Mouse (Mus musculus): ENCODE data around the gene Nck2.
"Not testable (repeated sequence)": the region's sequence is repeated elsewhere in the genome, so short reads cannot be mapped to it uniquely, and the experiment has no call there.

Nck2 gene

DNA sequence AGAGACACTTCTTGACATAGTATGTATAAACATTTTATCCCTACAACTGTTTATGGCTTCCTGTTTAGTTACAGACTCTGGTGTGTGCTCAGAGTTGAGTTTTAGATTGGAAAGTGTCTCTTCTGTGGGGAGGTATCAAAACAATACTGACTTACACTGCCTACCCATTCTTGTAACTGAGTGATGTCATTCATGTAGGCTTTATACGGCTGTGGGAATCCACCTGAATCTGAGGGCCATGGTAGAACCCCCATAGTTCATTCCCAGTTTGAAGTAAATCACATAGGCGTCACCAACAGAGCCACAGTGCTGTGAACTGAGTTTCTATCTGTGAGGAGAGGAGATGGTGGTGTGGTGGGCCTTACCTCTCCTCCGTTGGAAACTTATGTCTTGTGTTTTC, 92.6 kb downstream of the Nck2 start:
- no peak for DNase-seq

DNA sequence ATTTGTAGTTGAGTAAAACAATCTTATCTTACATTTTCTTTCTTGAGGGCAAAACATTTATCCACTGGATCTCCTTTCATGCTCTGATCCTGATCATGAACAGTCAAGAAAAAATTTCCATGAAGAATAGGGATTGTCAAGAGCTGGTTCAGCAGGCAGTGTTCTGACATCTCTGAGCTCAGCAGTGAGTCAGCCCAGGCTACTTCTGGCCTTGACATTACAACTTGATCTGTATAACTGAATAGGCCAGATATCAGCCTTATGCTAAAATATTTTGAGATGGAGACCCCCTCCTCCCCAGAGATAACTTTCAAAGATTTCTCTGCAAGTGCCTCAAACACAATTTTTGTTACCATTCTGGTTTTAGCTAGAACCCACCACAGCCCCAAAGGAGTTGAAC, 93.1 kb downstream of the Nck2 start:
- no peak for DNase-seq

- no peak for DNase-seq
Measured at GRCm38 (mm10) chr1:43538716-43539115, 94.3 kb downstream of the Nck2 start.

- DNase-seq = no peak
Measured at GRCm38 (mm10) chr1:43539689-43540380, 95.5 kb downstream of the Nck2 start.

DNA sequence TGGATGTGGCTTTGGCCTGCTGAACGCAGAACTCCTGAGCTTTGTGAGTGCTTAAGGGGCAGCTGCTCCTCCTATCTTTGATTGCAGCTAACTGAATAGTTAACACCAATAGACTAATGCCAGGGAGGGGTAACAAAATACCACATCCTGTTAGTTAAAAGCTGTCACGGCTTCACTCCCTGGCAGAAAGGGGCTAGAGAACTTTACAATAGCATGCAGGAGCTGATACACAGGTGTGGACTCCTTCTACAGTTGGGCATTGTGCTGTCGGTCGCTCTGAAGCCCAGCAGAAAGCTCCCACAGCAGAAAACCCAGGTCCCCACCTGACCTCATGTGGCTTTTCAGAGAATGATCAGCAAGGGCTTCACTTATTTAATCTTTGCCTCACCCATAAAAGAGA, 98.0 kb downstream of the Nck2 start:
- no peak for DNase-seq

DNA sequence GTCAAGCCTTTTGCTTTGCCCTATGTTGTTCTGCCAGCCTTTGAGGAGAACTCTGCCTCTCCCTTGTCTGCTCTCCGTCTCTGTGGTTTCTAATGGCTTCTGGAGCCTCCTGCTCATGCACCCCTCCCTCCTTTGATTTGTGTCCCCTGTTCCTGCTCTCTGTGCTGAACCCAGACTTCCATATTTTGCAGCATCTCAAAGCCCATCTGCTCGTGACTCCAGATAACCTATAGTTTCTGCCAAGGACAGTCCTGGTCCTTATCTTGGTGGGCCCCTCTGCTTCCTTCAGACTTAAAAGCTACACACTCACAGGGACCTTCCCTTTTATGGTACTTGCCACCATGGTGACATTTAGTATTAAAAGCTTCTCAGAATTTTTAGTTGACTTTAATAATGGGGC, 103.3 kb downstream of the Nck2 start:
- no peak for DNase-seq

- DNase-seq = no peak
Measured at GRCm38 (mm10) chr1:43548749-43549148, 104.4 kb downstream of the Nck2 start.

DNA sequence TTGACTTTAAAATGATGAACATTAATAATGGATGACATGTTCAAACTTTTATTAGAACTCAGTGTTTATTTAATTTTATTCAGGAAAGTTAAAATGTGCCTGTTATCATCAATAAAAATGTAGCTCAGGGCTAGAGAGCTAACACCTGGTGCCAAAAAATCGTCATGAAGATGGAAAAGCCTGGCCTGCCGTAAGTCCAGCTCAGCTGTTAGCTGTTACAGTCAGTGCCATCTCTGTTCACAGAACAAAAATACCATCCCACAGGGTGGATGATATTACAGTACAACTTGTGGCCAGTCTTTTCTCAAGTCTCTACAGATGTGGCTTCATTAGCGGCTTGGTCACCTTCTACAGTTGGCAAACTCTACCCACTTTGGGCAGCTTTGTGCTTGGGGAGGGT, 106.1 kb downstream of the Nck2 start:
- DNase-seq = no peak

DNA sequence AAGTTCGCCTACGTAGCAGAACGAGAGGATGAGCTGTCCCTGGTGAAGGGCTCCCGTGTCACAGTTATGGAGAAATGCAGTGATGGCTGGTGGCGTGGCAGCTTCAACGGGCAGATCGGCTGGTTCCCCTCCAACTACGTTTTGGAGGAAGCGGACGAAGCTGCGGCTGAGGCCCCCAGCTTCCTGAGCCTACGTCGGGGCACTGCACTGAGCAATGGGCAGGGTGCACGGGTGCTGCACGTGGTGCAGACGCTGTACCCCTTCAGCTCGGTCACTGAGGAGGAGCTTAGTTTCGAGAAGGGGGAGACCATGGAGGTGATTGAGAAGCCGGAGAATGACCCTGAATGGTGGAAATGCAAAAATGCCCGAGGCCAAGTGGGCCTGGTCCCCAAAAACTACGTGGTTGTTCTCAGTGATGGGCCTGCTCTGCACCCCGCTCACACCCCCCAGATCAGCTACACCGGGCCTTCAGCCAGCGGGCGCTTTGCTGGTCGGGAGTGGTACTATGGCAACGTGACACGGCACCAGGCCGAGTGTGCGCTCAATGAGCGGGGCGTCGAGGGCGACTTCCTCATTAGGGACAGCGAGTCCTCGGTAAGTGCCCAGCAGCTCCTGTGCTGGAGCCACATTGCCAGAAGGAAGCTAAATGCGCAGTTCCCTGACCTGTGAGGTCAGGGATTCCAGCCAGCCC, 109.8 kb downstream of the Nck2 start:
- not testable (repeated sequence) for DNase-seq

DNA sequence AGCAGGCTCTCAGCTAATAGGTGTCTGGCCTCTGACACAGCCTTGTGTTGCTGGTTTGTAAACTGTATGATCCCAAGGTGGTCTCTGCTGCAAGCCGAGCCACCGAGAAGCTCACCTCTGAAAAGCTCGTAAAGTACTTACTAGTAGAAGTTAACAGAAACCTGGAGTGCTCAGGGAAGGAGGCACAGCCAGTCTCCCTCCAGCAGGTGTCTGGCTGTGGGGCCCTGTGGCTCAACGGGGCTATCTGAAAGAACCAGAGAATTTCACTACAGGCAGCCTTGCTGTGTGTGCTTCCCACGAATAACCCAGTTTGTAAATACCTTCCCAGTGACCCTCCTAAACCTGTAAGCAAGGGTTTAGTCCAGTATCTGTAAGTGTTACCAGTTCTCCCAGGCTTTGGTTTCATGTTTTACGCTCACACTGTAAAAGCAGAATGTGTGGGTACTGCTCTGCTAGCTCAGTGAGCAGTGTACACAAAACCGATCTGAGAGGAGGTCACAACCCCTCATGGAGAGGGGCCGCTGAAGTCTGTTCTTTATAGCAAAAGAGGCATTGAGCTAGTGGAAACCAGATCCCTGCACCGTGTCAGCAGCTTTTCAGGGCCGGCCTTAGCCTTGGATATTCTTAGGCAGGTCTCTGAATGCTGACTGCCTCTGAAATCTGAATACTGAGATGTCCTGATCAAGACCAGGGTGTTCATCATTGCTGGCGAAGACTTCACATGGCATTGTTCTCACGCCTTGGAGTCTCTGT, 111.0 kb downstream of the Nck2 start:
- no peak for DNase-seq

- no peak for DNase-seq
Measured at GRCm38 (mm10) chr1:43558329-43558728, 114.0 kb downstream of the Nck2 start.

- DNase-seq = no peak
Measured at GRCm38 (mm10) chr1:43559043-43559692, 114.8 kb downstream of the Nck2 start.

- no peak for DNase-seq
Measured at GRCm38 (mm10) chr1:43561085-43561484, 116.7 kb downstream of the Nck2 start.

DNA sequence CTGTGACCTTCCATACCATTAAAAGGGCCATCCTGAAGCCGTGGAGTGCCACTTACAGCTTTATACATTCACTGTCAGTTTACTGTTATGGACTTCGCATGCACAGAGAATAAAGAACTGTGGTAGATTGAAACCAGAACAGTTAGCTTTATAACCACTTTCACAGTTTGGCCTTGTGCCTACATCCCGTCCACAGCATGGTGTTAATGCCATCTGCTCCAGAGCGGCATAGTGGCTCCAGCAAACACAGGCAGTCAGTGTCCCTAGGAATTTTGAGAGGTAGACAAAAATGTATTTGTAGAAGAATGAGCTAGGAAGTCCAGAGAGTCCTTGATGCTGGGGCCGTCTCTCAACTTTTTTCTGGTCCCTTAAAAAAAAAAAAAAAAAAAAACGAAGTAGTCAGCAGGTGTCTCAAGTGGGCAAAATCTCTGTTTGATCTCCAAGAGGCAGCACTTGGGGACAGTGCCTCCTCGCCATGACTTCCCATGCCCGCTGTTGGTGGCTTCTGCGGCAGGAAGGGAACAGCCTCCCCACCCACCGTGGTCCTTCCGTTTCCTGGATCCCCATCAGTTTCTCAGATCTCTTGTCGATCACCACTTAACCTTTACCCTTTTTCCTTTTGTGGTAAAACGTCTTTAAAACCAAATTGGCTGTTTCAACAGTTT, 117.8 kb downstream of the Nck2 start:
- DNase-seq = no peak

DNA sequence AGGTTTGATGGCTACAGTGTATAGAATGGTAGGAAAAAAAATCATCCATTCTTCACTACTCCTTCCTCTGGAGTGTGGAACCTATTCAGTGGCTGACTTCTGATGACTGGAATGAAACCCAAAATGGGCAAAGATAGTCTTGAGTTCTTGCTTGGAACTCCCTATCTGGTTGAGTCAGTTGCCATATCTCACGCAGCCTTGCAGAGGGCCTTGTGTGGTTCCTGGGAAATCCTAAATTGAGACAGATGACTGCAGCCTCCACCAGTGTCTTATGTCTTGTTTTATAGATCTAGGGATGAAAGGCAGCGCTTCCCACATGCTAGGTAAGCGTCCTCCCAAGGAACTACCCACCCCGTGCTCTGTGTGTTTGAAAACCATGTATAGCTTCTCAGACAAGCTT, 120.9 kb downstream of the Nck2 start:
- no peak for DNase-seq

DNA sequence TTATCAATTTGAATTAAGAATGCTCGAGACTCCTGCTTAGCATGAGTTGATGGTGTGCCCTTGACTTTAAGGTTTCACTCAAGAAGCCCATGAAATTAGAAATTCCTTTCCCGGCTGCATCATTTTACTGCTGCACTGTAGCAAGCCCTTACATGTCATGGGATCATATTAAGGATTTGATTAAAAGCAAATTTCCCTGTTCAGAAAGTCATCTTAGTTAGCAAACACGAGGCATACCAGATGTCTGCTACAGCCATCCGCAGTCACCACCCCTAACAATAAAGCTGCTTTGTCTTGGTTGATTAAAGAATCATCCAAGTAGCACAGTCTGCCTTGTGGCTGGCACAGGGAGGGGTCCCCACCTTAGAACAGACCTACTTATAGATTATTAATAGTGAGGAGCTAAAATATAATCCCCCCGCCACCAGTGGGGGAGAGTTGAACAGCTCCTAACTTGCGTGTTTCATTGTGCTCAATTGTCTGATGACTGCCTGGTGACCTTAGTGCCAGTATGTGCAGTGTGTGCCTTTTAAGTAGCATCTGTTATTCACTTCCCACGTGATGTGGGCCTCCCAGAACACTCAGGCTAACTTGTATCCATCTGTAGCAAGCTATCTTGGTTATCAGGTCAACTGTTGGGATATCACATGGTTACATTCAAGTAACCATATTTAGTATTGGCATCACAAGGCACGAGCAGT, 122.4 kb downstream of the Nck2 start:
- DNase-seq = no peak

DNA sequence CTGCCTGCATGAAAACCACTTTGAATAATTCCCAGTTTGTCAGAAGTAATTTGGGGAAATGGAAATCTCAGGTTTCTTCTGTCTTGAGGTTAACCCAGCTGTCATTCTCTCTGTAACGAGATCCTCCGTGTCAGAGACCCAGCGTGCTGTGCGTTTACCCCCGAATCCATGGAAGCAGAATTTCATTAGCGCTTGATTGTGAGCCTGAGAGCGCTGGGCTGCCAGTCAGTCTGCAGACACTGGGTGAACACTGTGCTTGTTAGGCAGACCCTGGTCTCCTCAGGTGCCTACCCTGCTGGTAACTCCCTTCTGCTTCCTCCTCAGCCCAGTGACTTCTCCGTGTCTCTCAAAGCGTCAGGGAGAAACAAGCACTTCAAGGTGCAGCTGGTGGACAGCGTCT, 124.4 kb downstream of the Nck2 start:
- DNase-seq = no peak

- no peak for DNase-seq
Measured at GRCm38 (mm10) chr1:43571105-43571504, 126.7 kb downstream of the Nck2 start.

GRCm38 (mm10) chr1:43574793-43575304, 130.5 kb downstream of the Nck2 start:
- DNase-seq = no peak

GRCm38 (mm10) chr1:43577371-43577770, 133.0 kb downstream of the Nck2 start:
- no peak for DNase-seq

- DNase-seq = no peak
Measured at GRCm38 (mm10) chr1:43583564-43583963, 139.2 kb downstream of the Nck2 start.

- DNase-seq = no peak
Measured at GRCm38 (mm10) chr1:43589001-43589400, 144.6 kb downstream of the Nck2 start.

Data from right cerebral cortex, postnatal 25 days (tissue).